In the genomic region with DNA sequence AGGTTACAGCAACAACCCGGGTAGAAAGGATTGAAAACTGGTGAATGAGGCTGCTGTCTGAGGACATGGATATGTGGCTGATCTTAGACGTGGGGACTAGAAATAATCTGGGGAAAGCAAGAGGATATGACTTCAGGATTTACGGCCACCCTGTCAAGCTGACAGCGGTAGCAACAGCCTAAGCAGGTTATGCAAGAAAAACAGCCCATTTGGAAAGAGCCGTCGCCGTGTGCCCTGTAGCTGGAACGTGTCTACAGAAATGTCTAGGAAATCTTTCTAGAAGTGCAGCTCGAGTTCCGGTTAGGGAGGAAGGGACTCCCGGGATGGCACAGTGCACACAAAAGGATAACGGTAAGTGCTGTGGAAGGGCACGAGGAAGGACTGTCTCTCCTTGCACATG, we compare ENCODE assay signal across 18 mouse cellular contexts. TPM values are rescaled to one million over a fixed set of nuclear protein-coding genes. Genes with fewer than 3 reads are reported as not detected.
"Had no signal": no experiment of that assay in that cellular context is flagged by ENCODE, and none has a peak within 500 bp of the region (broad histone marks: within the 10 kb centered on the region; RNA-seq: fewer than 3 reads in every experiment).

No protein-coding gene starts in this region.

- H3K27ac ChIP-seq: limb, embryonic 13.5 days; liver, embryonic 13.5 days; midbrain, embryonic 15.5 days; stomach, embryonic 15.5 days had no signal

- ATAC-seq: midbrain, embryonic 15.5 days had no signal

- DNase-seq: kidney, adult 18-20 months; kidney, adult 9 months; kidney, postnatal 14 days; kidney, postnatal 4 days; left cerebral cortex, postnatal 4 days; liver, embryonic 13.5 days; lung, adult 2 months; lung, postnatal 14 days; lung, postnatal 4 days; retina, postnatal 1 day; right cerebral cortex, postnatal 25 days; spleen, adult 18-20 months; thymus, postnatal 25 days had no signal

- H3K9me3 ChIP-seq: limb, embryonic 13.5 days; liver, embryonic 13.5 days; midbrain, embryonic 15.5 days; stomach, embryonic 15.5 days had no signal

- H3K9ac ChIP-seq: limb, embryonic 13.5 days; liver, embryonic 13.5 days; midbrain, embryonic 15.5 days; stomach, embryonic 15.5 days had no signal

- H3K36me3 ChIP-seq: limb, embryonic 13.5 days; liver, embryonic 13.5 days; midbrain, embryonic 15.5 days; stomach, embryonic 15.5 days had no signal

- H3K4me2 ChIP-seq: limb, embryonic 13.5 days; liver, embryonic 13.5 days; midbrain, embryonic 11.5 days; midbrain, embryonic 15.5 days; stomach, embryonic 15.5 days had no signal

- H3K4me3 ChIP-seq: limb, embryonic 13.5 days; liver, embryonic 13.5 days; midbrain, embryonic 15.5 days; myocyte; stomach, embryonic 15.5 days had no signal

- H3K27me3 ChIP-seq: limb, embryonic 13.5 days; midbrain, embryonic 15.5 days; stomach, embryonic 15.5 days had no signal

RNA-seq across cellular contexts. Expression of gene Rgs9, which starts 28.3 kb away (rescaled TPM):
- polyA plus RNA-seq: myocyte had no signal
